Mouse (Mus musculus) lung, embryonic 14.5 days (tissue): ENCODE results near the gene Sgsm3. TPM values are rescaled to one million over a fixed set of nuclear protein-coding genes. Genes with fewer than 3 reads are reported as not detected.

Source experiments
- ATAC-seq: fragments of 200-750 bp; cut with Nextera tagmentation; 2 replicates; pipeline ENCODE4 v1.8.0; 2017; ENCODE audit warnings: mild to moderate bottlenecking, moderate TSS enrichment, moderate library complexity; ENCODE audit not compliant: insufficient read depth
- DNase-seq: peaks from one replicate; pipeline ENCODE4 v3.0.0-alpha.2; 2015
- H3K27ac ChIP-seq: fragments of 300-500 bp; sonication (generic); 2 replicates; pipeline ENCODE4 v1.5.1; 2014; ENCODE audit warnings: low read depth, mild to moderate bottlenecking, moderate library complexity
- H3K27me3 ChIP-seq: fragments of 300-500 bp; sonication (generic); 2 replicates; pipeline ENCODE4 v1.6.1; 2014; ENCODE audit warnings: low read length, control low read depth; ENCODE audit not compliant: insufficient read depth
- H3K36me3 ChIP-seq: fragments of 300-500 bp; sonication (generic); 2 replicates; pipeline ENCODE4 v1.6.1; 2014; ENCODE audit warnings: control low read depth; ENCODE audit not compliant: insufficient read depth
- H3K4me1 ChIP-seq: fragments of 300-500 bp; sonication (generic); 2 replicates; pipeline ENCODE4 v1.6.1; 2014; ENCODE audit warnings: antibody characterized with exemption, control low read depth; ENCODE audit not compliant: insufficient read depth
- H3K4me2 ChIP-seq: fragments of 300-500 bp; sonication (generic); 2 replicates; pipeline ENCODE4 v1.6.1; 2014; ENCODE audit warnings: mild to moderate bottlenecking
- H3K4me3 ChIP-seq: fragments of 300-500 bp; sonication (generic); 2 replicates; pipeline ENCODE4 v1.5.1; 2014; ENCODE audit warnings: low read depth, low read length
- H3K9ac ChIP-seq: fragments of 300-500 bp; sonication (generic); 2 replicates; pipeline ENCODE4 v1.6.1; 2014
- H3K9me3 ChIP-seq: fragments of 300-500 bp; sonication (generic); 2 replicates; pipeline ENCODE4 v1.6.1; 2016; ENCODE audit warnings: low read depth, low read length, control low read depth
- CTCF ChIP-seq: IDR thresholded peaks from 2 replicates; pipeline ENCODE4 v1.5.1; 2016; ENCODE audit warnings: antibody characterized with exemption, low read depth
- WGBS: fragments of 180-500 bp; shearing (Covaris S2); extraction: QIAGEN DNeasy Blood & Tissue Kit; methylation state at CpG from one replicate; pipeline ENCODE4 v1.1.7; 2014; 5-methylcytosine and 5-hydroxymethylcytosine counted together
- polyA plus RNA-seq: library from polyadenylated mRNA; unstranded; fragments of >200 nt; fragmentation: Nextera tagmentation; extraction: Ambion mirVana; gene quantifications from 2 replicates; pipeline ENCODE4 v1.2.1, GENCODE M21; 2014

The Sgsm3 gene
- polyA plus RNA-seq, 1 experiment from 2014 or later, result 40.0 TPM

DNA sequence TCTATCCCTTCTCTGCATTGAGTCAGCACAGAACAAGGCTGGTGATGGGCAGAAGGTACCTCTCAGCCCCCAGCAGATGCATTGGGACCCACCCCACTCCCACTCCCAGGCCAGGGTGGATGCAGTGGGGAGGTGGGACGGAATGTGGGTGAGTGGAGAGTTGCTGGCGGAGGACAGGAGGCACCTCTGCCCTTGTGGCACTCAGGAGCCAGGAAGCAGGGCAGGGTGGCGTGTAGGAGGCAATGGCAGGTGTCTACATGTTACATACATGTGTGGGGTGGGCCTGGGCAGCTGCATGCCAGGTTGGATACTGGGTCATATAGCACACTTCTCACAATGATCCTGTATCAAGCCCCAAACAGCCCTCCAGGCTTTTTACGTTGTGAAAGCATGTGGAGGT, 34.8 kb downstream of the Sgsm3 start:
- no peak for DNase-seq
- no peak overlapping the region for H3K4me2 ChIP-seq
- WGBS, result 82% methylated on average over 4 of the region's 4 CpGs

GRCm38 (mm10) chr15:81013186-81013585, 35.6 kb downstream of the Sgsm3 start:
- WGBS, result 84% methylated on average over 7 of the region's 7 CpGs
- no peaks in the 10 kb centered on the region for H3K27me3 ChIP-seq
- DNase-seq (no peak), ATAC-seq (no peak)
- no peaks in the 10 kb centered on the region for H3K4me1 ChIP-seq
- H3K9me3 ChIP-seq, result no peaks in the 10 kb centered on the region
- no peak overlapping the region for H3K4me2 ChIP-seq
- H3K4me3 ChIP-seq, result no peak overlapping the region
- peaks cover 87% of the 10 kb centered on the region for H3K36me3 ChIP-seq
- H3K9ac ChIP-seq, result no peak overlapping the region
- no peak overlapping the region for H3K27ac ChIP-seq
- no peak for TF ChIP-seq CTCF

More for the DNA sequence above, 34.8 kb downstream of the Sgsm3 start:
- TF ChIP-seq CTCF, result no peak
- Histone ChIP-seq H3K9me3 (no peaks in the 10 kb centered on the region), H3K27ac (no peak overlapping the region), H3K36me3 (peaks cover 82% of the 10 kb centered on the region), H3K4me3 (no peak overlapping the region), H3K9ac (no peak overlapping the region), H3K27me3 (no peaks in the 10 kb centered on the region), H3K4me1 (no peaks in the 10 kb centered on the region)
- ATAC-seq, result no peak

- ATAC-seq (no peak), DNase-seq (no peak)
- Histone ChIP-seq H3K27ac (no peak overlapping the region), H3K4me2 (no peak overlapping the region), H3K4me3 (no peak overlapping the region), H3K4me1 (no peaks in the 10 kb centered on the region), H3K9me3 (no peaks in the 10 kb centered on the region), H3K36me3 (peaks cover 91% of the 10 kb centered on the region), H3K27me3 (no peaks in the 10 kb centered on the region), H3K9ac (no peak overlapping the region)
- WGBS, result 82% methylated on average over 5 of the region's 5 CpGs
- no peak for TF ChIP-seq CTCF
Observed at GRCm38 (mm10) chr15:81015068-81015744, 37.6 kb downstream of the Sgsm3 start.

GRCm38 (mm10) chr15:81016488-81016887, 38.9 kb downstream of the Sgsm3 start:
- H3K9me3 ChIP-seq, result no peaks in the 10 kb centered on the region
- H3K27ac ChIP-seq, result no peak overlapping the region
- no peaks in the 10 kb centered on the region for H3K4me1 ChIP-seq
- H3K36me3 ChIP-seq, result peaks cover 89% of the 10 kb centered on the region
- no peak overlapping the region for H3K4me2 ChIP-seq
- no peak for DNase-seq
- 78% methylated on average over 10 of the region's 10 CpGs for WGBS
- H3K27me3 ChIP-seq, result no peaks in the 10 kb centered on the region
- ATAC-seq, result no peak
- no peak overlapping the region for H3K9ac ChIP-seq
- H3K4me3 ChIP-seq, result no peak overlapping the region
- TF ChIP-seq CTCF, result no peak

- ATAC-seq (no peak), DNase-seq (peak; percentile 19)
- H3K4me1 ChIP-seq, result no peaks in the 10 kb centered on the region
- no peak overlapping the region for H3K4me3 ChIP-seq
- H3K4me2 ChIP-seq, result no peak overlapping the region
- no peaks in the 10 kb centered on the region for H3K9me3 ChIP-seq
- no peak overlapping the region for H3K27ac ChIP-seq
- TF ChIP-seq CTCF, result no peak
- H3K27me3 ChIP-seq, result no peaks in the 10 kb centered on the region
- WGBS, result 78% methylated on average over 7 of the region's 7 CpGs
- H3K9ac ChIP-seq, result no peak overlapping the region
- peaks cover 82% of the 10 kb centered on the region for H3K36me3 ChIP-seq
Observed at GRCm38 (mm10) chr15:81017308-81017707, 39.7 kb downstream of the Sgsm3 start.

DNA sequence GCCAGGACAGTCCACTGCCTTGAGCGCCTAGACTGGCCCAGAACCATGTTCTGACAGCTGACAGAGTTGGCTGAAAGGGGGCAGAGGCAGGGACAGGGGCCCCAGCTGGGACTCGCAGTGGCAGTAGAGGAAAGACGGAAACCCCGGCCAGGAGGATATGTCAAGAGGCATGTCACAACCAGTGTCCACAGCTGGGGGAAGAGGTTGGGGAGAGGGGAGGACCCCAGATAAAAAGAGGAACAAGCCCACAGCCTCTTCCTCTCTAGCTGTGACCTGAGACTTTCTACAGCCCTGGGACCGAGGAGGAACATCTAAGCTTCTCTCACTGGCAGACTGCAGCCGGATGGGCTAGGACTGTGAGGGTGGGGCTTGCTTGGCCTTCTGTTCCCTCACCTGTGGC, 43.8 kb downstream of the Sgsm3 start:
- H3K4me2 ChIP-seq, result no peak overlapping the region
- H3K36me3 ChIP-seq, result peaks cover 50% of the 10 kb centered on the region
- no peak overlapping the region for H3K27ac ChIP-seq
- DNase-seq, result no peak
- H3K9ac ChIP-seq, result no peak overlapping the region
- TF ChIP-seq CTCF, result no peak
- H3K27me3 ChIP-seq, result no peaks in the 10 kb centered on the region
- no peaks in the 10 kb centered on the region for H3K9me3 ChIP-seq
- no peaks in the 10 kb centered on the region for H3K4me1 ChIP-seq
- 75% methylated on average over 6 of the region's 6 CpGs for WGBS
- ATAC-seq, result no peak
- no peak overlapping the region for H3K4me3 ChIP-seq

DNA sequence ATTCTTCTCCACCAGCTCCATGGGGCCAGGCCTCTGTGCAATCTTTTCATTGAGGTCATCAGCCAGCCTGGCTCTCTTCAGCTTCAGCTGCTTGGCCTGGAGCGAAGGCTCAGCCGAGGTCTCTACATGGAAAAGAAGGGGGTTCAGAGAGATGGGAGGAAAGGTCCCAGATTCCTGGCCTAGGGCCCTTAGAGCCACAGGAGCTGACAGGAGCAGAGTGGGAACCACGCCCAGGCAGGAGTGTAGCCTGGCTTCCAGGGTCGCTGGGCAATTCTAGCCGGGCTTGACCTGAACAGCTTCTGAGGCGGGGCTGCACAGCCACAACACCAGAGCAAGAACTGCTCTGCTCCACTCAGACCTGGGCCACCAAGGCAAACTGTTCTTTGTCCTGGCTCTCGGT, 44.9 kb downstream of the Sgsm3 start:
- no peak for ATAC-seq
- H3K9ac ChIP-seq, result no peak overlapping the region
- no peak overlapping the region for H3K4me3 ChIP-seq
- H3K9me3 ChIP-seq, result no peaks in the 10 kb centered on the region
- no peak overlapping the region for H3K4me2 ChIP-seq
- no peaks in the 10 kb centered on the region; the same call in 1 of the 2 replicates for H3K4me1 ChIP-seq
- H3K27me3 ChIP-seq, result no peaks in the 10 kb centered on the region
- no peak for TF ChIP-seq CTCF
- peaks cover 40% of the 10 kb centered on the region for H3K36me3 ChIP-seq
- WGBS, result 89% methylated on average over 7 of the region's 7 CpGs
- DNase-seq, result no peak
- H3K27ac ChIP-seq, result no peak overlapping the region

GRCm38 (mm10) chr15:81023842-81024241, 46.3 kb downstream of the Sgsm3 start:
- DNase-seq, result no peak
- Histone ChIP-seq H3K9me3 (no peaks in the 10 kb centered on the region), H3K4me2 (no peak overlapping the region), H3K27ac (no peak overlapping the region), H3K9ac (no peak overlapping the region), H3K4me1 (no peaks in the 10 kb centered on the region; the same call in 1 of the 2 replicates), H3K27me3 (no peaks in the 10 kb centered on the region), H3K36me3 (peaks cover 26% of the 10 kb centered on the region; the same call in 1 of the 2 replicates), H3K4me3 (no peak overlapping the region)
- TF ChIP-seq CTCF, result no peak
- WGBS, result 92% methylated on average over 9 of the region's 9 CpGs
- ATAC-seq, result no peak
